Mouse (Mus musculus) spleen, adult 12 weeks (tissue): ENCODE measurements around the gene Agfg2.
A peak's percentile ranks its signal among the peaks of the same experiment; 100 is the strongest.

Experiments
- DNase-seq: peaks from one replicate; pipeline ENCODE4 v3.0.0; 2022; ENCODE audit warnings: low spot score

Agfg2 gene

GRCm38 (mm10) chr5:137684294-137685123 lies at the start of gene Agfg2:
Gene Agfg2, minus strand, starts transcription at chr5:137684726.
- peak; percentile 95 for DNase-seq

DNA sequence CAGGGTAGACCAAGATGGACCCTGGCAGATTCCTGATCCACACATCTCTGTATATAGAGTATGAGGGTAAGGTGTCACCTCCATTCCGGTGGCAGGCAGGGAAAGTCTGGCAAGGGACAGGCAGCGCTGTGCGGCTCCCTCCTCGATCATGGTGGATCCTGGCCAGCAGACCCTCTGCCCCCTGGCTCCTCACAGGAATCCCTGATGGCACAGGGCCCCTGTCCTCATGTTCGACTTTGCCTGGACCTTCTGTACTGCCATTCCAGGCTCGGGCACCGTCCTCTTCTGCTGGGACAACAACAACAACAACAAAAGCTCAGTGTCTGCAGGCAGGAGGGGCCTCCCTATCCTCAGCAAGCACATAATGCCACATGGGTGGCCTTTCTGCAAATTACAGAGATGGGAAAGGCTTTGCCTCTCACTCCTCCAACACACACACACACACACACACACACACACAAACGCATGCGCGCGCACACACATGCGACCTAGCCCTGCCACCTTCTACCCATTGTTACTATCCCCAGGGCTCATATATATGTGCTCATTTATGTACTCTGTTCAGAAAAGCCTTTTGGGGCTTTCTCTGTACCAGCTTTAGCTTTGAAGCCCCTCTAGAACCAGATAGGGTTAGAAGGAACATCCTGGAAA lies 49.2 kb upstream of the Agfg2 start:
- no peak for DNase-seq

DNA sequence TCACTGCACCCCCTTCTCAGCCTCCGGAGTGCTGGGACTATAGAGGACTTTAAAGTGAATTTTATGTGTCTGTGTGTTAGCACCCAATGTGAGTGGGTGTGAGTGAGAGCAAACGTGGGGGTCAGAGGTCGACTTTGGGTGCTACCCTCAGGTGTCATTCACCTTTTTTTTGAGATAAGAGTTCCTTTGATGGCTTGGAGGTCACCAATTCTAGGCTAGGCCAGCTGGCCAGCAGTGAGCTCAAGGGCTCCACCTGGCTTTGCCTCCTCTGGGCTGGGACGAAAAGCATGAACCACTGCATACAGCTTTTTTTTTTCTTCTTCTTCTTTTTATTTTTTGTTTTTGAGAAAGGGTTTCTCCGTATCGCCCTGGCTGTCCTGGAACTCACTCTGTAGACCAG lies 42.2 kb upstream of the Agfg2 start:
- DNase-seq = no peak

- no peak for DNase-seq
Measured at GRCm38 (mm10) chr5:137723840-137724239, 39.3 kb upstream of the Agfg2 start.

GRCm38 (mm10) chr5:137720558-137721164 lies 36.1 kb upstream of the Agfg2 start:
- peak; percentile 34 for DNase-seq

DNA sequence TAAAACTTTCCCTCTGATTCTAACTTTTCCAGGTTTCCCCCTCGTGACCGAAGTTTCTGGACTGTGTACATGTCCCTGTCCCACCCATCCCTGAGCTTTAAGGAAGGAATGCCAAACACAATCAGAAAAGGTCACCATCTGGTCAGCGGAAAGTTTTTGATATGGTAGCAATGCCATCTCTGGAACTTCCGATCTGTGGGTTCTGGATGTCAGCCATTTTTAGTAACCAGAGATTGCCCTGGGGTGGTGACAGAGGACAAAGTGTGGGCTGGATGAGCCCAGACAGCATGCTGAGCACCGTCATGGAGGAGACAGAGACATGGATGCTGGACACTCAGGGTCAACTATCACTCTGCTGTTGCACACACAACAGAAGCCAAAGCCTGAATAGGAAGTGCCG lies 34.6 kb upstream of the Agfg2 start:
- no peak for DNase-seq

DNA sequence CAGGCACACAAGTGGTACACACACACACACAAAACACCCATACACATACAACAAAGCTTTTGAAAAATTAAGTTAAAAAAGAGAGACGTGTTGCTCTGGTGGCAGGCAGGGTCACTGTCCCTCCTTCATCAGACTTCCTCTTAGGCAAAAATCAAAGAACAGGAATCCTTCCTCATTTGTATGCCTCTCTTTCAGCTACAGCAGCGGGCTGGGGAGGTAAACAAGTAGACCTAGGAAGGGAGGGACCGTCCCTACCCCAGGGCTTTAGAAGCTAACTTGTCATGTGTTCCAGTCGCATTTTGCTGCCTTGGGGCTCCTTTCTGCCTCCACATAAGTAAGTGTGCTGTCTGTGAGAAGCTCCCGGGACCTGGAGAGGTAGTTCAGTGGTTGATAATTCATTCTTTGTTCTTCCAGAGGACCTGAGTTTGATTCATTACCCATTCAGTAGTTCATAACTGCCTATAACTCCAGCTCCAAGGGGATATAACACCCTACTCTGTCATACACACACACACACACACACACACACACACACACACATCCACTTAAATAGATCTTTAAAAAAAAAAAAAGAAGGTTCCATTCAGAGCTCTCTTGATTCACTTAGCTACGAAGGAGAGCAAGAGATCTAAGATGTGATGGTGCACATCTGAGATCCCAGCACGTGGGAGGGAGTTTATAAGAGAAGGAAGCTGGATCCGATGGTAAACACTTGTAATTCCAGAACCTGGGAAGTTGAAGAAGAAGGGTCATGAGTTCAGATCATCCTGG lies 33.7 kb upstream of the Agfg2 start:
- no peak for DNase-seq

- DNase-seq = no peak
Measured at GRCm38 (mm10) chr5:137715685-137716084, 31.2 kb upstream of the Agfg2 start.

GRCm38 (mm10) chr5:137713454-137713853 lies 28.9 kb upstream of the Agfg2 start:
- no peak for DNase-seq

DNA sequence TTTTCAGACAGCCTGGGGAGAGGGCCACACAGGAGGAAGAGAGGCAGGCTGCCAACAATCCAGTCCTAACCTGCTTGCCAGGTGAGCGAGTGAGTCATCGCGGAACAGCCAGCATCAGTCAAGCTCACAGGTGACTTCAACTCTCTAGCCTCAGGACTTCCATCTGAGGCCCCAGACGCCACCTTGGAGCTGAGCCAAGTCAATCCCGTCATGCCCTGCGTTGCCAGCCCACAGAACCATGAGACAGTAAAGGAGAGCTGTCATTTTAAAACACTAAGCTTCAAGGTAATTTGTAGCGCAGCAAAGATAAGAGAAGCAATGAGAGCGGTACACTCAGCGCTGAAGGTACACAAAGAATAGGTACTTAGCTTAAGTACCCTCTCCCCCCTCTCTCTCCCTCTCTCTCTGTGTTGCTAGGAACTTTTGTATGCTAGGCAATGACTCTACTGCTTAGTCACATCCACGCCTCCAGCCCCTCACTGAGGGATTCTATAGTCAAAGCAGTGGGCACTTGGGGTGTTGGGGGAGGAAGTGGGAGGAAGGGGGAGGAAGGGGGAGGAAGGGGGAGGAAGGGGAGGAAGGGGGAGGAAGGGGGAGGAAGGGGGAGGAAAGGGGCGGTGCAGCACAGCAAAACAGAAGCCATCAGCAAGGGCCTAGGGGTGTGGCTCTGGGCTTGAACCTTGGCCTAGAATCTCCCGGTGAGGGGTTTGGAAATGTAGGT lies 22.5 kb upstream of the Agfg2 start:
- DNase-seq = peak; percentile 75

- DNase-seq = no peak
Measured at GRCm38 (mm10) chr5:137705242-137705641, 20.7 kb upstream of the Agfg2 start.

DNA sequence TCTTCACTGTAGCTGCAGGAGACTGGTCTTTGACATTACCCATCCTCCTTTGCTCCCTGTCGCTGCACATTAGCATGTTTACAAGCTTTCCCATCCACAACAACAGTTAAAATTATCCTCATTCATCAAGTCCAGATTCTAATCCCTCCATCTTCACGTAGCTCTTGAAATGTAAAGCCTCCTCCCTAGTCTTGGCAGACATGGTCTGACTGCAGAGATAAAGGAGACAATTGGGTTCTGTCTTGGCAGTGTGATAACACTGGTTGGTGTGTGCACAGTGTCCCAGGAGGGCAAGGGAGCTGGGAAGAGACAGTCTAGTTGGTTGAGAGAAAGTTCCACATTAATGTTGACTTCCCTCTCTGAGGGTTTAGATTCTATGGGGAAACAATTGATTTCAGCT lies 15.3 kb upstream of the Agfg2 start:
- no peak for DNase-seq

GRCm38 (mm10) chr5:137699080-137699479 lies 14.6 kb upstream of the Agfg2 start:
- DNase-seq = no peak

GRCm38 (mm10) chr5:137695930-137696329 lies 11.4 kb upstream of the Agfg2 start:
- no peak for DNase-seq

GRCm38 (mm10) chr5:137694796-137695195 lies 10.3 kb upstream of the Agfg2 start:
- no peak for DNase-seq

- DNase-seq = no peak
Measured at GRCm38 (mm10) chr5:137691881-137692280, 7.4 kb upstream of the Agfg2 start.

- DNase-seq = no peak
Measured at GRCm38 (mm10) chr5:137690531-137690930, 6.0 kb upstream of the Agfg2 start.

DNA sequence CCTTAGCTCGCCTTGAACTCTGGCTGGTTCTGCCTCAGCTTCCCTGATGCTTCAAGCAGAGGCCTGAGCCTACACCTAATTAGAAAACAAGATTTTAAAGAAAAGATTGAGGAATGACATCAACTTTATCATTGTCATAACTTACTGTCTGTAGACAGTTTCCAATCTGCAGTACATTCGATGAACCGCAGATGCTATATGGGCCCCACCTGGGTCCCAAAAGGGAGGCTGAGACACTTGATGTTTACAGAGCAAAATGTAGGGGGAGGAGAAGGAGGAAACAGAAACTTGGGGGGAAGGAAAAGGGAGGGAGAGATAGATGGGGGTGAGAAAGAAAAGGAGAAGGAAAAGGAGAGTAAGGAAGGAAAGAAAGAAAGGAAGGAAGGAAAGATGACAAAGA lies 5.4 kb upstream of the Agfg2 start:
- no peak for DNase-seq

DNA sequence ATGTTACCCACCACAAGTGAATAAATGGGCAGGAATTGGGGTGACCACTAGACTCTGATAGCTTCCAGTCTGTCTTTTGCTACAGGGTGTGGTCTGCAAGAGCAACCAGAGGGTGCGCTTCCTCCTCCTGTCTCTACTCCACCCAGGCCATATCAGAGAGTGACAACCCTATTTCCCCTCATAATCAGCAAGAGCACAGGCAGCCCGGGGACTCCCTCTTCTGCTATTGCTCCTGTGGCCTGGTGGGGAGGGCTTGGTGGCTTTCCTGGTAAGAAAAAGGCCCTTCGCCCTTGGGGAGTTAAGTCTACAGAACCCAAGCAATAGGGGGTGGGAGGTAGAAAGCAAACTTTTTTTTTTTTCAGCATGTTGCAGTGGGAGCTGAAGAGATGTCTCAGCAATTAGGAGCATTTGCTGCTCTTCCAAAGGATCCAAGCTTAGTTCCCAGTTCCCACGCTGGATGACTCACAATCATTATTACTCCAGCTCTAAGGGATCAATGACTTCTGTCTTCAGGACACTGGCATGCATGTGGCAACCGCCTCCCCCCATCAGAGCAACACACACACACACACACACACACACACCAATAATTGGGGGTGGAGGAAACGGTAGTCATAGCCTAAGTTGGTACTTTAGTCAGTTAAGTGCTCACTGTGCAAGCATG lies 1.7 kb upstream of the Agfg2 start:
- DNase-seq = peak; percentile 64

- DNase-seq = no peak
Measured at GRCm38 (mm10) chr5:137685653-137686052, 1.1 kb upstream of the Agfg2 start.
